Mouse (Mus musculus) embryo, embryonic 9.5 days (tissue): ENCODE results near the gene Purb.

Source experiments
- DNase-seq: peaks from one replicate; pipeline ENCODE4 v3.0.0-alpha.2; 2017; ENCODE audit errors: extremely low spot score

Purb gene

GRCm38 (mm10) chr11:6475867-6476484 lies at the start of gene Purb:
Purb (minus strand) TSS chr11:6475917.
- DNase-seq: peak; percentile 89

GRCm38 (mm10) chr11:6525241-6525640 lies 49.5 kb upstream of the Purb start:
- no peak for DNase-seq

GRCm38 (mm10) chr11:6524880-6525238 lies 49.1 kb upstream of the Purb start:
- no peak for DNase-seq

- peak; percentile 25 for DNase-seq
Measured at GRCm38 (mm10) chr11:6524165-6524879, 48.6 kb upstream of the Purb start.

- DNase-seq: no peak
Measured at GRCm38 (mm10) chr11:6523662-6524088, 48.0 kb upstream of the Purb start.

- no peak for DNase-seq
Measured at GRCm38 (mm10) chr11:6522782-6523525, 47.2 kb upstream of the Purb start.

- DNase-seq: no peak
Measured at GRCm38 (mm10) chr11:6520507-6521173, 44.9 kb upstream of the Purb start, which contains the start of gene Myo1g. Myo1g (minus strand) TSS chr11:6520965.

GRCm38 (mm10) chr11:6519491-6520033 lies 43.8 kb upstream of the Purb start:
- no peak for DNase-seq

GRCm38 (mm10) chr11:6514837-6515236 lies 39.1 kb upstream of the Purb start:
- DNase-seq: no peak

GRCm38 (mm10) chr11:6508269-6508876 lies 32.7 kb upstream of the Purb start:
- no peak for DNase-seq

- DNase-seq: no peak
Measured at GRCm38 (mm10) chr11:6506516-6506915, 30.8 kb upstream of the Purb start.

- no peak for DNase-seq
Measured at GRCm38 (mm10) chr11:6504689-6505088, 29.0 kb upstream of the Purb start.

- no peak for DNase-seq
Measured at GRCm38 (mm10) chr11:6504226-6504625, 28.5 kb upstream of the Purb start.

GRCm38 (mm10) chr11:6502506-6502905 lies 26.8 kb upstream of the Purb start:
- no peak for DNase-seq

- no peak for DNase-seq
Measured at GRCm38 (mm10) chr11:6497311-6497948, 21.7 kb upstream of the Purb start.

GRCm38 (mm10) chr11:6489691-6490503 lies 14.2 kb upstream of the Purb start:
- DNase-seq: no peak

- DNase-seq: no peak
Measured at GRCm38 (mm10) chr11:6489257-6489656, 13.5 kb upstream of the Purb start.

- DNase-seq: no peak
Measured at GRCm38 (mm10) chr11:6488041-6488684, 12.4 kb upstream of the Purb start.

GRCm38 (mm10) chr11:6487496-6487895 lies 11.8 kb upstream of the Purb start:
- no peak for DNase-seq

GRCm38 (mm10) chr11:6486916-6487315 lies 11.2 kb upstream of the Purb start:
- DNase-seq: no peak
